Mouse (Mus musculus) heart, embryonic 13.5 days (tissue): Measurements from ENCODE around the gene Mylk. TPM values are rescaled to one million over a fixed set of nuclear protein-coding genes. Genes with fewer than 3 reads are reported as not detected.

Source experiments
- ATAC-seq: fragments of 200-750 bp; cut with Nextera tagmentation; 2 replicates; pipeline ENCODE4 v1.8.0; 2017; ENCODE audit warnings: moderate TSS enrichment; ENCODE audit not compliant: insufficient number of reproducible peaks, low FRiP score, low TSS enrichment; ENCODE audit errors: extremely low read depth
- H3K27ac ChIP-seq: fragments of 300-500 bp; sonication (generic); replicated peaks from 2 replicates; pipeline ENCODE4 v1.5.1; 2015; ENCODE audit warnings: moderate library complexity, mild to moderate bottlenecking, inconsistent platforms
- H3K27me3 ChIP-seq: fragments of 300-500 bp; sonication (generic); replicated peaks from 2 replicates; pipeline ENCODE4 v1.6.1; 2015; ENCODE audit warnings: mild to moderate bottlenecking, inconsistent platforms
- H3K36me3 ChIP-seq: fragments of 300-500 bp; sonication (generic); 2 replicates; pipeline ENCODE4 v1.6.1; 2015; ENCODE audit warnings: mild to moderate bottlenecking, inconsistent platforms
- H3K4me1 ChIP-seq: fragments of 300-500 bp; sonication (generic); 2 replicates; pipeline ENCODE4 v1.6.1; 2015; ENCODE audit warnings: inconsistent platforms
- H3K4me2 ChIP-seq: fragments of 300-500 bp; sonication (generic); 2 replicates; pipeline ENCODE4 v1.6.1; 2015; ENCODE audit warnings: inconsistent platforms, mild to moderate bottlenecking, moderate library complexity
- H3K4me3 ChIP-seq: fragments of 300-500 bp; sonication (generic); 2 replicates; pipeline ENCODE4 v1.5.1; 2015; ENCODE audit warnings: moderate library complexity, mild to moderate bottlenecking, inconsistent platforms
- H3K9ac ChIP-seq: fragments of 300-500 bp; sonication (generic); 2 replicates; pipeline ENCODE4 v1.6.1; 2015; ENCODE audit warnings: inconsistent platforms, mild to moderate bottlenecking, moderate library complexity
- H3K9me3 ChIP-seq: fragments of 300-500 bp; sonication (generic); 2 replicates; pipeline ENCODE4 v1.6.1; 2016; ENCODE audit warnings: inconsistent platforms
- WGBS: fragments of 180-500 bp; shearing (Covaris S2); methylation state at CpG from one replicate; pipeline ENCODE4 v1.1.7; 2015; ENCODE audit warnings: mixed read lengths; 5-methylcytosine and 5-hydroxymethylcytosine counted together
- polyA plus RNA-seq: library from polyadenylated mRNA; unstranded; fragments of >200 nt; fragmentation: Nextera tagmentation; extraction: Ambion mirVana; gene quantifications from 2 replicates; pipeline ENCODE4 v1.2.1, GENCODE M21; 2015

Mylk gene
- polyA plus RNA-seq, 1 experiment from 2014 or later, result 9.1 TPM

DNA sequence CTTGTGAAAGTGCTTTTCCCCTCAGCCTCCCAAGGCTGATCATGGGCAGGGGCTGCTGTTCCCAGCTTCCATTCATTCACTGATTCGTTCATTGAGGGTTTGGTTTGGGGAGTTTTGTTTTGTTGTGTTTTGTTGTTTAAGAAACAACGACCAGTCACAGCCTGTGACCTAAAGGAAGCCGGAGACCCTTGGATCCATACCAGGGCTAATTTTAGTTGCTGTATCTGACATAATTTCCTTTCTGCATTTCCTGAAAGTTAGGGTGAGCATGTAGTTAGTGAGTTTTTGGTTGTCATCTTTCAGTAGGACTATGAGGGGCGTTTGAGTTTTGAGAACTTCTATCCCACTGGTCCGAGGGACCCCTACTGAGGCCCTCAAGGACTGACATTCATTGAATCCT, 207.2 kb downstream of the Mylk start:
- H3K27me3 ChIP-seq, result 0 out of 2 replicates have a peak, but pooled peaks cover 4% of the 10 kb centered on the region

GRCm38 (mm10) chr16:34952798-34953197, 207.8 kb downstream of the Mylk start:
- no peak overlapping the region for H3K4me2 ChIP-seq
- 67% methylated on average over 3 of the region's 3 CpGs for WGBS
- no peaks in the 10 kb centered on the region for H3K9me3 ChIP-seq
- no peak overlapping the region for H3K4me3 ChIP-seq
- H3K4me1 ChIP-seq, result peaks cover 39% of the 10 kb centered on the region
- peaks cover 7% of the 10 kb centered on the region; the same call in 1 of the 2 replicates for H3K36me3 ChIP-seq
- 0 out of 2 replicates have a peak, but pooled peaks cover 4% of the 10 kb centered on the region for H3K27me3 ChIP-seq
- H3K27ac ChIP-seq, result peak overlapping the region; percentile 6; the same call in 1 of the 2 replicates
- ATAC-seq, result no peak
- H3K9ac ChIP-seq, result no peak overlapping the region

More for the DNA sequence above, 207.2 kb downstream of the Mylk start:
- Histone ChIP-seq H3K4me3 (no peak overlapping the region), H3K4me1 (peaks cover 33% of the 10 kb centered on the region), H3K4me2 (no peak overlapping the region), H3K36me3 (peaks cover 7% of the 10 kb centered on the region; the same call in 1 of the 2 replicates), H3K9me3 (no peaks in the 10 kb centered on the region), H3K9ac (no peak overlapping the region), H3K27ac (peak overlapping the region; percentile 6; the same call in 1 of the 2 replicates)
- WGBS, result 52% methylated on average over 5 of the region's 5 CpGs
- no peak for ATAC-seq

GRCm38 (mm10) chr16:34953501-34953900, 208.5 kb downstream of the Mylk start:
- Histone ChIP-seq H3K9ac (no peak overlapping the region), H3K27me3 (0 out of 2 replicates have a peak, but pooled peaks cover 3% of the 10 kb centered on the region), H3K4me1 (peaks cover 46% of the 10 kb centered on the region), H3K36me3 (peaks cover 7% of the 10 kb centered on the region; the same call in 1 of the 2 replicates), H3K4me2 (no peak overlapping the region), H3K27ac (no peak overlapping the region), H3K9me3 (no peaks in the 10 kb centered on the region), H3K4me3 (no peak overlapping the region)
- no peak for ATAC-seq
- 82% methylated on average over 10 of the region's 10 CpGs for WGBS

GRCm38 (mm10) chr16:34957487-34958230, 212.6 kb downstream of the Mylk start:
- WGBS, result 60% methylated on average over 8 of the region's 8 CpGs
- H3K27ac ChIP-seq, result peak overlapping the region; percentile 99
- peaks cover 7% of the 10 kb centered on the region; the same call in 1 of the 2 replicates for H3K36me3 ChIP-seq
- peaks cover 67% of the 10 kb centered on the region for H3K4me1 ChIP-seq
- H3K4me3 ChIP-seq, result no peak overlapping the region
- H3K9me3 ChIP-seq, result no peaks in the 10 kb centered on the region
- H3K4me2 ChIP-seq, result no peak overlapping the region
- H3K27me3 ChIP-seq, result no peaks in the 10 kb centered on the region
- peak overlapping the region; percentile 61; the same call in 1 of the 2 replicates for H3K9ac ChIP-seq
- ATAC-seq, result no peak

DNA sequence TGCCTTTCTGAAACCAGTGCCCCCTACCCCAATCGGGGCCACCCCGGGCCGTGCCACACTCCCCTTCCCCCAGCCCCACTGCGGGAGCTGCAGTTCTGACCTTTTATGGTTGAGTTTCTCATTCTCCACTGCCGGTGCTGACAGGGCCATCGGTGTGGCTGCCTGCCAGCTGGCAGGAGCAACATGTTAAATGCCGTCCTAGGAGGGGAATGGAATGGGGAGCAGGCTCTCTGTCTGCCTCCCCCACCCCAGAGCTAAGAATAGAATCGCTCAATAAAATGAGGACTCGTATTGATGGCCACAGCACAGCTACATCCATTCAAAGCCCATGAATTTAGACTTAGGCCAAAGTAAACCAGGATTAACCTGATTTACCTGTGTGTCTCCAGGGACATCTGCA, 213.7 kb downstream of the Mylk start:
- Histone ChIP-seq H3K4me1 (peaks cover 67% of the 10 kb centered on the region), H3K9me3 (no peaks in the 10 kb centered on the region), H3K9ac (peak overlapping the region; percentile 61), H3K4me3 (no peak overlapping the region), H3K36me3 (peaks cover 7% of the 10 kb centered on the region; the same call in 1 of the 2 replicates), H3K4me2 (peak overlapping the region; percentile 25), H3K27ac (peak overlapping the region; percentile 99), H3K27me3 (no peaks in the 10 kb centered on the region)
- WGBS, result 7% methylated on average over 9 of the region's 9 CpGs
- peak; percentile 83 for ATAC-seq

- peak overlapping the region; percentile 99 for H3K27ac ChIP-seq
- no peaks in the 10 kb centered on the region for H3K9me3 ChIP-seq
- 56% methylated on average over 5 of the region's 5 CpGs for WGBS
- H3K36me3 ChIP-seq, result peaks cover 7% of the 10 kb centered on the region; the same call in 1 of the 2 replicates
- H3K4me3 ChIP-seq, result no peak overlapping the region
- peaks cover 67% of the 10 kb centered on the region for H3K4me1 ChIP-seq
- H3K4me2 ChIP-seq, result 0 out of 2 replicates have a peak overlapping the region, but pooled peaks have one; percentile 25
- H3K9ac ChIP-seq, result peak overlapping the region; percentile 71
- H3K27me3 ChIP-seq, result no peaks in the 10 kb centered on the region
- no peak for ATAC-seq
Observed at GRCm38 (mm10) chr16:34959261-34959660, 214.3 kb downstream of the Mylk start.

DNA sequence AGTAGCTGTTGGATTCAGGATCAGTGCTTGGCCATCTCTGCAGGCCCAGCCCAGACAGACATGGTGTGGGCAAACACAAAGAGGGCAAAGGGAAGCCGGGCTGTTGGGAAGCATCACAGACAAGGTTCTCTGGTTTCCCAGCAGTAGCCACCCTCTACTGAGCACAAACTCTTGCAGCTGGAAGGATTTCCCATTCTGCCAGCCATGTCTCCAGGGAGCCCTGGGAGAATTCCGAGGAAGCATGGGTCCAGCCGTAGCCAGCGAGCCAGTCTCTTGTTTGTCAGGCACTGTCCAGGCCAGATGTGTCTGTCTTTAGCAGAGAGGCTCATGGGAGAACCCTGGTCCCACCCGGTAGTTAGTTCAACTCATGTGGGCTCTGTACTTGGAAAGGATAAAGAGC, 215.2 kb downstream of the Mylk start:
- H3K4me2 ChIP-seq, result no peak overlapping the region
- peak overlapping the region; percentile 99 for H3K27ac ChIP-seq
- no peaks in the 10 kb centered on the region; the same call in 1 of the 2 replicates for H3K36me3 ChIP-seq
- no peak for ATAC-seq
- H3K27me3 ChIP-seq, result 0 out of 2 replicates have a peak, but pooled peaks cover 6% of the 10 kb centered on the region
- no peaks in the 10 kb centered on the region for H3K9me3 ChIP-seq
- no peak overlapping the region for H3K9ac ChIP-seq
- H3K4me1 ChIP-seq, result peaks cover 67% of the 10 kb centered on the region
- 75% methylated on average over 5 of the region's 5 CpGs for WGBS
- H3K4me3 ChIP-seq, result no peak overlapping the region

- H3K27ac ChIP-seq, result peak overlapping the region; percentile 99
- WGBS, result 34% methylated on average over 9 of the region's 9 CpGs
- H3K4me1 ChIP-seq, result peaks cover 69% of the 10 kb centered on the region
- H3K9ac ChIP-seq, result no peak overlapping the region
- no peak overlapping the region for H3K4me3 ChIP-seq
- no peaks in the 10 kb centered on the region for H3K9me3 ChIP-seq
- no peak for ATAC-seq
- H3K36me3 ChIP-seq, result no peaks in the 10 kb centered on the region
- H3K27me3 ChIP-seq, result 0 out of 2 replicates have a peak, but pooled peaks cover 6% of the 10 kb centered on the region
- H3K4me2 ChIP-seq, result no peak overlapping the region
Observed at GRCm38 (mm10) chr16:34960866-34961582, 216.0 kb downstream of the Mylk start.

GRCm38 (mm10) chr16:34962322-34962721, 217.3 kb downstream of the Mylk start:
- ATAC-seq, result no peak
- Histone ChIP-seq H3K27ac (peak overlapping the region; percentile 8), H3K4me1 (peaks cover 76% of the 10 kb centered on the region), H3K27me3 (0 out of 2 replicates have a peak, but pooled peaks cover 6% of the 10 kb centered on the region), H3K36me3 (no peaks in the 10 kb centered on the region), H3K9ac (no peak overlapping the region), H3K9me3 (no peaks in the 10 kb centered on the region), H3K4me3 (no peak overlapping the region), H3K4me2 (no peak overlapping the region)
- 56% methylated on average over 4 of the region's 4 CpGs for WGBS

DNA sequence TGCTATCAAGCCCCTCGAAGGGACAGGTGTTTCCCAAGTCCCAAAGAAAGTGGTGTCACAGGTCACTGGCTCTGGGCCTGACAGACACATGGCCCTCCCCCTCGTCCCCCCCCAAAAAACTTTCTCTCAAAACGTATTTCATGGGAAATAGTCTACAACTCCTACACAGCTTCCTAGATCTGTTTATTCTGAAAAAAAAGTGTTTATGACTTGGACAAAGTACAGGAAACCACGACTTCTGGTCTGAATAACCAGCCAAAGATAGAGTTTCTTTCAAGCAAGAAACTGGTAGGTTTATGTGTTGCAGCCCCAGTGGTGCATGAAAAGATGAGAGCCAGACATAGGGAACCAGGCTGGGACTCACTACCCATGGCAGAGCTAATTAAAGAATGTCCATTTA, 218.0 kb downstream of the Mylk start:
- Histone ChIP-seq H3K27me3 (peaks cover 6% of the 10 kb centered on the region; the same call in 1 of the 2 replicates), H3K36me3 (no peaks in the 10 kb centered on the region), H3K4me2 (no peak overlapping the region), H3K4me3 (no peak overlapping the region), H3K4me1 (peaks cover 70% of the 10 kb centered on the region), H3K9me3 (no peaks in the 10 kb centered on the region), H3K9ac (no peak overlapping the region), H3K27ac (peak overlapping the region; percentile 13; the same call in 1 of the 2 replicates)
- ATAC-seq, result no peak
- WGBS, result 57% methylated on average over 4 of the region's 4 CpGs

GRCm38 (mm10) chr16:34966620-34967081, 221.6 kb downstream of the Mylk start:
- peak overlapping the region; percentile 45 for H3K27ac ChIP-seq
- H3K4me2 ChIP-seq, result no peak overlapping the region
- H3K9me3 ChIP-seq, result no peaks in the 10 kb centered on the region
- 52% methylated on average over 5 of the region's 5 CpGs for WGBS
- ATAC-seq, result peak; percentile 29; the same call in 1 of the 2 replicates
- no peaks in the 10 kb centered on the region for H3K36me3 ChIP-seq
- H3K9ac ChIP-seq, result no peak overlapping the region; the same call in 1 of the 2 replicates
- peaks cover 35% of the 10 kb centered on the region for H3K4me1 ChIP-seq
- no peak overlapping the region for H3K4me3 ChIP-seq
- H3K27me3 ChIP-seq, result peaks cover 37% of the 10 kb centered on the region
